Mouse (Mus musculus): ENCODE results near the gene Gm20388. TPM values are rescaled to one million over a fixed set of nuclear protein-coding genes. Genes with fewer than 3 reads are reported as not detected.
A peak's percentile ranks its signal among the peaks of the same experiment; 100 is the strongest.

The Gm20388 gene
- polyA plus RNA-seq, 1 experiment, result 23.9 TPM

GRCm38 (mm10) chr8:123883094-123883493 lies 3972.5 kb downstream of the Gm20388 start:
- Histone ChIP-seq H3K4me3 (ENCODE audit: insufficient read depth, low read length) (no peak overlapping the region), H3K4me1 (ENCODE audit: control insufficient read depth, insufficient read depth, low read length) (peaks cover 17% of the 10 kb centered on the region), H3K27ac (ENCODE audit: insufficient read depth, low read length) (peak overlapping the region; percentile 92)
- TF ChIP-seq CTCF (IDR thresholded peaks at IDR 0.05; ENCODE audit: extremely low read depth, insufficient read depth, low read length), result no peak
- TF ChIP-seq POLR2A (IDR thresholded peaks at IDR 0.05; ENCODE audit: extremely low read depth, insufficient read depth, low read length), result no peak

DNA sequence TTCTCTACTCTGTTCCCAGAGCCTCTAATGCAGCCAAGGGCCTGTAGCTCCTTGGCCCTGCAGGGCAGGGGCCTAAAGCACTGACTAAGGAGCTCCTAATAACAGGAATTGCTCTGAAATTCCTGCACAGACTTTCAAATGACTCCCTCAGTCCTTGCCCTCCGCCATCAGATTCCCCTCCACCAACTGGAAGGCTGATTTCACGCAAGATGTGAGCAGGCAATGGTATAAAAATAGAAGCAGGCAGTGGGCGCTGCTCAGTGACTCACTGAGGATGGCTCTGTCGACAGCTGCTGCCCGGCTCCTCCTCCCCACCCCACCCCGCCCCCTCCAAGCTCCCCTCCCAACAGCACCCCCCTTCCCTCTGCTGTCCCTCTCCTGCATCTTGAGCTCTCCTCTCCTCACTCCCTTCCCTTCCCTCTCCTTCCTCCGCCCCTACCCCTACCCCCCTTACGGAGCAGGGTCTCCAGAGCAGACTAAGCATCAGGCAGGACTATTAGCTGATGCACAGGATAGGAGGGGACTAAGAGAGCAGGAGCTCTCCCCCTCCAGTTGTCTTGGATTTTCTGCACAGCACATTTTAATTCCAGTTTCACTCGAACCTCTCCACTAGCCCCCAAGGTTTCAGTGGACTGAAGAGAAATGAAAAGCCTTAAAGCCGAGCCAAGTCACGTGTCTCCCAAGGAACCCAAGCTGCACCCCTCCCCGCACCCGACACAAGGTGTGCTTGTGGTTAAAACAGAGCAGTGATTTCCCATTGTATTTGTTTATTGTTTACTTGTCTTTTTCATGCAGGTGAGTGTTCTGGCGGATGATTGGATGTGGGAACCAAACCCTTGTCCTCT lies 3974.3 kb downstream of the Gm20388 start:
- peak; percentile 83 for TF ChIP-seq POLR2A (IDR thresholded peaks at IDR 0.05; ENCODE audit: extremely low read depth, insufficient read depth, low read length)
- TF ChIP-seq CTCF (IDR thresholded peaks at IDR 0.05; ENCODE audit: extremely low read depth, insufficient read depth, low read length), result no peak
- H3K27ac ChIP-seq (ENCODE audit: insufficient read depth, low read length), result peak overlapping the region; percentile 92
- H3K4me1 ChIP-seq (ENCODE audit: control insufficient read depth, insufficient read depth, low read length), result peaks cover 13% of the 10 kb centered on the region
- H3K4me3 ChIP-seq (ENCODE audit: insufficient read depth, low read length), result no peak overlapping the region

- H3K4me1 ChIP-seq (ENCODE audit: control insufficient read depth, insufficient read depth, low read length), result peaks cover 7% of the 10 kb centered on the region
- TF ChIP-seq CTCF (IDR thresholded peaks at IDR 0.05; ENCODE audit: extremely low read depth, insufficient read depth, low read length), result no peak
- no peak for TF ChIP-seq POLR2A (IDR thresholded peaks at IDR 0.05; ENCODE audit: extremely low read depth, insufficient read depth, low read length)
- H3K27ac ChIP-seq (ENCODE audit: insufficient read depth, low read length), result no peak overlapping the region
- no peak overlapping the region for H3K4me3 ChIP-seq (ENCODE audit: insufficient read depth, low read length)
These were observed 3976.5 kb downstream of the Gm20388 start for GRCm38 (mm10) chr8:123887163-123887562.

DNA sequence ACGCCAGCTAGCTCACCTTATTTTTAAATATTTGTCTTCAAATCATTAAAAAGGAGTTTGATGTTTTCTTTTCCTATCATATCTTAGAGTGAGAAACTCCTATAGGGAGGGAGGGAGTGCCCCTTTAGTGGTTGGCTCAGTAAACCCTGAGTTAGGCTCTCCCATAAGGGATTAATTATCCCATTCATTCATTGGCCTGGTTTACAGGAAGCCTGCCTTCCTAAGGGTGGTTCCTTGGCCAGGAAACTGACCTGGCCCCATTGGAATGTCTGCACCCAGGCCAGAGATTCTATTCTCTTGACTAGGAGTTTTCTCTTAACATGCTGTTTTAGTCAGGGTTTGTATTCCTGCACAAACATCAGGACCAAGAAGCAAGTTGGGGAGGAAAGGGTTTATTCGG lies 3977.3 kb downstream of the Gm20388 start:
- TF ChIP-seq CTCF (IDR thresholded peaks at IDR 0.05; ENCODE audit: extremely low read depth, insufficient read depth, low read length) (no peak), POLR2A (IDR thresholded peaks at IDR 0.05; ENCODE audit: extremely low read depth, insufficient read depth, low read length) (no peak)
- Histone ChIP-seq H3K4me1 (ENCODE audit: control insufficient read depth, insufficient read depth, low read length) (peaks cover 7% of the 10 kb centered on the region), H3K4me3 (ENCODE audit: insufficient read depth, low read length) (no peak overlapping the region)

DNA sequence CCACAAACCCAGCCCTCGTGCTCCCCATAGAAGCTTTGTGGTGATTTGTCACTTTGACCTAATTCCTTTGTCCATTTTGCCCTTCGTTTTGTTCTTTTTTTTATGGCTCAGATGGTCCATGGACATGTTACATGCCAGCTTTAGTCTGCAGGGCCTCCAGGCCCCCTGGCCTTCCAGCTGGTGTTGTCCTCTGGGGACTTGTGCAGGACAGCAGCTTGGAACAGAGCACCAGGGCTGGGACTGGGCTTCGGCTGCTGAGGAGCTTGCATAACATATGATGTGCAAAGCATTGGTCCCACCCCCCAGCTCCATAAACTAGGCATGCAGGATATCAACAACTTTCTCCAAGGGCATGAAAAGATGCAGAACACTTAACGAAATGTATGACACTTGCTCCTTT lies 3979.2 kb downstream of the Gm20388 start:
- Histone ChIP-seq H3K4me3 (ENCODE audit: insufficient read depth, low read length) (no peak overlapping the region), H3K4me1 (ENCODE audit: control insufficient read depth, insufficient read depth, low read length) (peaks cover 2% of the 10 kb centered on the region; the same call in 1 of the 2 replicates), H3K27ac (ENCODE audit: insufficient read depth, low read length) (no peak overlapping the region)
- TF ChIP-seq POLR2A (IDR thresholded peaks at IDR 0.05; ENCODE audit: extremely low read depth, insufficient read depth, low read length) (no peak), CTCF (IDR thresholded peaks at IDR 0.05; ENCODE audit: extremely low read depth, insufficient read depth, low read length) (no peak)

More for the DNA sequence above, 3977.3 kb downstream of the Gm20388 start:
- H3K27ac ChIP-seq (ENCODE audit: insufficient read depth, low read length), result no peak overlapping the region

GRCm38 (mm10) chr8:123891271-123891670 lies 3980.6 kb downstream of the Gm20388 start:
- Histone ChIP-seq H3K27ac (ENCODE audit: insufficient read depth, low read length) (peak overlapping the region; percentile 74; the same call in 1 of the 2 replicates), H3K4me1 (ENCODE audit: control insufficient read depth, insufficient read depth, low read length) (peaks cover 3% of the 10 kb centered on the region; the same call in 1 of the 2 replicates), H3K4me3 (ENCODE audit: insufficient read depth, low read length) (peak overlapping the region; percentile 36; the same call in 1 of the 2 replicates)
- TF ChIP-seq CTCF (IDR thresholded peaks at IDR 0.05; ENCODE audit: extremely low read depth, insufficient read depth, low read length) (no peak), POLR2A (IDR thresholded peaks at IDR 0.05; ENCODE audit: extremely low read depth, insufficient read depth, low read length) (no peak)

DNA sequence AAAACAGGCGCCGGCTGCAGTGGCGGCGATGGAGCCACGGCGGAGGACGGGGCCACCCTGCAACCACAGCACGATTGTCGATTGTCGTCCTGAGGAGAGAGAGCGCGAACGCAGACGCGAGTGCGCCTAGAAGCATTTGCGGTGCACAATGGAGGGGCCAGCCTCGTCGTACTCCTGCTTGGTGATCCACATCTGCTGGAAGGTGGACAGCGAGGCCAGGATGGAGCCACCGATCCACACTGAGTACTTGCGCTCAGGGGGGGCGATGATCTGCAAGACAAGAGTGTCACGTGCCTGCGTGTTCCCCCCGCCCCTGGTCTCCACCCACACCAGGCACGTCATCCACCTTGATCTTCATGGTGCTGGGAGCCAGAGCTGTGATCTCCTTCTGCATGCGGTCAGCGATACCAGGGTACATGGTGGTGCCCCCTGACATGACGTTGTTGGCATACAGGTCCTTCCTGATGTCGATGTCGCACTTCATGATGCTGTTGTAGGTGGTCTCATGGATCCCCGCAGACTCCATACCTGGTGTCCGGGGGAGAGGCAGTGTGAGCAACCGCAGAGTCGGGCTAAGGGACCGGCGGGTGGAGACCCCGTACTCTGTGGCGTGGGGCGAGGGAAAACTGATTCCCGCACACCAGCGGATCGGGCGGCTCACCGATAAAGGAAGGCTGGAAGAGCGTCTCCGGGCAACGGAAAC lies 3981.4 kb downstream of the Gm20388 start:
- peak; percentile 97 for TF ChIP-seq POLR2A (IDR thresholded peaks at IDR 0.05; ENCODE audit: extremely low read depth, insufficient read depth, low read length)
- no peak for TF ChIP-seq CTCF (IDR thresholded peaks at IDR 0.05; ENCODE audit: extremely low read depth, insufficient read depth, low read length)
- Histone ChIP-seq H3K27ac (ENCODE audit: insufficient read depth, low read length) (peak overlapping the region; percentile 74), H3K4me3 (ENCODE audit: insufficient read depth, low read length) (peak overlapping the region; percentile 36), H3K4me1 (ENCODE audit: control insufficient read depth, insufficient read depth, low read length) (peaks cover 3% of the 10 kb centered on the region; the same call in 1 of the 2 replicates)

DNA sequence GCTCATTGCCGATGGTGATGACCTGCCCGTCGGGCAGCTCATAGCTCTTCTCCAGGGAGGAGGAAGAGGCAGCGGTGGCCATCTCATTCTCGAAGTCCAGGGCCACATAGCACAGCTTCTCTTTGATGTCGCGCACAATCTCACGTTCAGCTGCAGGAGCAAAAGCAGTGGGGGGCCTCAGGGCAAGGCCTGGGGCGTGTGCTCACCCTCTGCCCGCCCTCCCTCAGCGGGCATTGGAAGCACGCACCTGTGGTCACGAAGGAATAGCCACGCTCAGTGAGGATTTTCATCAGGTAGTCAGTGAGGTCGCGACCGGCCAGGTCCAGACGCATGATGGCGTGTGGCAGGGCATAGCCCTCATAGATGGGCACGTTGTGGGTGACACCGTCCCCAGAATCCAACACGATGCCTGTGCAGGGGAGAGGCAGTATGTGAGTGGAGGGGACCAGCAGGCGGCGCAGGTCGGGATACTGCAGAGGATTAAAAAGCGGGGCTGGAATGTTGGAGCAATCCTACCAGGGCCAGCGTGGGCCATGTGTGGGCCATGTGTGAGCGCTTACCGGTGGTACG lies 3982.0 kb downstream of the Gm20388 start:
- peaks cover 3% of the 10 kb centered on the region; the same call in 1 of the 2 replicates for H3K4me1 ChIP-seq (ENCODE audit: control insufficient read depth, insufficient read depth, low read length)
- TF ChIP-seq POLR2A (IDR thresholded peaks at IDR 0.05; ENCODE audit: extremely low read depth, insufficient read depth, low read length) (no peak), CTCF (IDR thresholded peaks at IDR 0.05; ENCODE audit: extremely low read depth, insufficient read depth, low read length) (peak; percentile 34)
- peak overlapping the region; percentile 36 for H3K4me3 ChIP-seq (ENCODE audit: insufficient read depth, low read length)
- peak overlapping the region; percentile 74 for H3K27ac ChIP-seq (ENCODE audit: insufficient read depth, low read length)

GRCm38 (mm10) chr8:123893413-123893812 lies 3982.8 kb downstream of the Gm20388 start:
- H3K27ac ChIP-seq (ENCODE audit: insufficient read depth, low read length), result no peak overlapping the region

More at GRCm38 (mm10) chr8:123893413-123893812, 3982.8 kb downstream of the Gm20388 start:
- Histone ChIP-seq H3K4me1 (ENCODE audit: control insufficient read depth, insufficient read depth, low read length) (peaks cover 3% of the 10 kb centered on the region; the same call in 1 of the 2 replicates), H3K4me3 (ENCODE audit: insufficient read depth, low read length) (no peak overlapping the region)
- no peak for TF ChIP-seq POLR2A (IDR thresholded peaks at IDR 0.05; ENCODE audit: extremely low read depth, insufficient read depth, low read length)
- no peak for TF ChIP-seq CTCF (IDR thresholded peaks at IDR 0.05; ENCODE audit: extremely low read depth, insufficient read depth, low read length)

Measured in cortical plate, adult 2 months (tissue).